Mouse (Mus musculus): ENCODE data around the gene Tnks2.
A peak's percentile ranks its signal among the peaks of the same experiment; 100 is the strongest.

DNA sequence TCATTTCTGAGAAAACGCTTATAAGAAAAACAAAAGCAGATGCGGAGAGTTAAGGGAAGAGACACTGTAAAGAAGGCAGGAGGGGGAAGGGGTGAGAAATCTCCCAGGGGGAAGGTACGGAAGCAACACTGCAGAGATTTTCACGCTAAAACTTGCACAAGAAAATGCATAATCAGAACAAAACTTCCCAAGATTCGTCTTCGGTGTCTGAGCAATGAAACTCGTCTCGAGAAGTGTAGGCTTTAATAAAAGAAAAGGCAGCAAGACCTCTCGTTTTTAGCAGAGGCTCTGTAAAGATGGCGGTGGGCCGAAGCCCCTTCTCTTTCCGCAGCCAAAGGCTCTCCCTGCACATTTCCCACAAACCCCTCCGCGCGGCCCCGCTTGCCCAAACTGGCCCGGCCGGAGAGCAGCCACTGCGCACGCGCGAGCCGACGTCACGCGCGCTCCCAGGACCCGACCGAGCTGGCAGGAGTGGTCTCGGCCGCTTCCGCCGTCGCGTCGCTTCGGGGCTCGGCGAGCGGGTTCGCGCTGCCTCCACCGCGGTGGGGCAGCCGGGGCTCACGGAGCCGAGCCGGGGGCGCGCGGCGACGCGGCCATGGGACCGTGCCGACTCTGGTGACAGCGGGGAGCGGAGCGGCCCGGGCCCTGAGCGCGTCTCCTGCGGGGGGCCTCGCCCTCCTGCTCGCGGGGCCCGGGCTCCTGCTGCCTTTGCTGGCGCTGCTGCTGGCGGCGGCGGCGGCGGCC, at the start of gene Tnks2:
- TF ChIP-seq POLR2A (IDR thresholded peaks at IDR 0.05; ENCODE audit: control insufficient read depth, extremely low read depth, insufficient read depth, low read length, poor library complexity) (peak; percentile 94), CTCF (IDR thresholded peaks at IDR 0.05; ENCODE audit: borderline replicate concordance, control insufficient read depth, extremely low read depth, insufficient read depth, low read length, poor library complexity) (peak; percentile 77; the same call in 1 of the 2 replicates)

Data from thymus, adult 2 months (tissue).